Mouse (Mus musculus): ENCODE data around the gene Lce6a. TPM values are rescaled to one million over a fixed set of nuclear protein-coding genes. Genes with fewer than 3 reads are reported as not detected.

The Lce6a gene
- total RNA-seq, 2 experiments from 2014 or later: not detected

DNA sequence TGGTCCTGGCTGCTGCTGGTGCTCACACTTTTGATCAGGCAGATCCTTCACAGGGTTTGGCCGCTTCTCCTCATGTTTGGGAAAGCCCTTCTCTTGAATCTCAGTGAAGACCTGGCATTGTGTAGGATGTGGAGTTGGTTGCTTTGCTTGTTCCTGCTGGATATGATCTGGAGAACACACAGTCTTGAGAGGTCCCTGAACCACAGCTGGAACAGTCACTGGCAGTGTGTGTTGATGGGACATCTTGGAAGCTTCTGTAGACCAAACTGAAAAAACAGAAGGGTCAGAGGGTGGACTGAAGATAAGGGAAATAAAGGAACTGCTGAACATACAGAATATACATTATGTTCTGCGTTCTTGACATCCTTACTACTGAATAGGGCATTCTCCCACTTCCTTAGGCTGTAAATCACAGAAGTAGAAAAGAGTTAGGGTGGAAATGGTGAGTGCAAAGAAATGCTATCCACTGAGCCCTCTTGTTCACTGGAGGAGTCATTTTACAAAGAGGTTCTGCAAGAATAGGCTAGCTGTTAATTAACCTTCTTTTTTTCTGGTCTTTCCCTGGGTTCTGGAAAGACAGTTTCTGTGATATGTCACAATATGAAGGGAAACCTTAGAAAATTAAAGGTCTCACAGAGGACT is 48.8 kb downstream of the Lce6a start:
- ATAC-seq (replicated peaks; ENCODE audit: poor library complexity): no peak

Other genes starting within 250 kb of the Lce6a start
- not detected in 2 replicates for gene Sprr2h, start 236.0 kb downstream of the Lce6a start, total RNA-seq (2015)
- gene Sprr2h, start 236.0 kb downstream of the Lce6a start, total RNA-seq (2017): not detected in 2 replicates
- not detected in 2 replicates for gene Sprr2i, start 213.7 kb downstream of the Lce6a start, total RNA-seq (2015)
- not detected in 2 replicates for gene Sprr2i, start 213.7 kb downstream of the Lce6a start, total RNA-seq (2017)
- gene Sprr2j-ps, start 203.6 kb downstream of the Lce6a start, total RNA-seq (2015): not detected in 2 replicates
- gene Sprr2j-ps, start 203.6 kb downstream of the Lce6a start, total RNA-seq (2017): not detected in 2 replicates
- 9.5 and 12.2 TPM in 2 replicates for gene Gm9774, start 192.2 kb downstream of the Lce6a start, total RNA-seq (2015)
- gene Gm9774, start 192.2 kb downstream of the Lce6a start, total RNA-seq (2017): 1.7 and 1.9 TPM in 2 replicates
- not detected in 2 replicates for gene Sprr2k, start 189.1 kb downstream of the Lce6a start, total RNA-seq (2015)
- not detected in 2 replicates for gene Sprr2k, start 189.1 kb downstream of the Lce6a start, total RNA-seq (2017)
- gene Sprr1b, start 182.9 kb downstream of the Lce6a start, total RNA-seq (2015): not detected in 2 replicates
- not detected in 2 replicates for gene Sprr1b, start 182.9 kb downstream of the Lce6a start, total RNA-seq (2017)
- not detected in 2 replicates for gene Sprr3, start 162.9 kb downstream of the Lce6a start, total RNA-seq (2015)
- not detected in 2 replicates for gene Sprr3, start 162.9 kb downstream of the Lce6a start, total RNA-seq (2017)
- gene Sprr1a, start 135.8 kb downstream of the Lce6a start, total RNA-seq (2015): not detected in 2 replicates
- gene Sprr1a, start 135.8 kb downstream of the Lce6a start, total RNA-seq (2017): not detected in 2 replicates
- gene Sprr4, start 121.2 kb downstream of the Lce6a start, total RNA-seq (2015): not detected in 2 replicates
- gene Sprr4, start 121.2 kb downstream of the Lce6a start, total RNA-seq (2017): not detected in 2 replicates
- not detected in 2 replicates for gene 2310046K23Rik, start 87.1 kb downstream of the Lce6a start, total RNA-seq (2015)
- gene 2310046K23Rik, start 87.1 kb downstream of the Lce6a start, total RNA-seq (2017): not detected in 2 replicates
- gene Ivl, start 47.9 kb downstream of the Lce6a start, total RNA-seq (2015): 0.22 TPM in 1 of 2 replicates, not detected in the other
- 0.27 TPM in 1 of 2 replicates, not detected in the other for gene Ivl, start 47.9 kb downstream of the Lce6a start, total RNA-seq (2017)
- not detected in 2 replicates for gene Smcp, start 32.7 kb downstream of the Lce6a start, total RNA-seq (2015)
- not detected in 2 replicates for gene Smcp, start 32.7 kb downstream of the Lce6a start, total RNA-seq (2017)
- gene 2210017I01Rik, start 14.2 kb downstream of the Lce6a start, total RNA-seq (2015): not detected in 2 replicates
- gene 2210017I01Rik, start 14.2 kb downstream of the Lce6a start, total RNA-seq (2017): not detected in 2 replicates
- gene Lce1a1, start 26.6 kb upstream of the Lce6a start, total RNA-seq (2015): not detected in 2 replicates
- not detected in 2 replicates for gene Lce1a1, start 26.6 kb upstream of the Lce6a start, total RNA-seq (2017)
- gene Lce1b, start 35.3 kb upstream of the Lce6a start, total RNA-seq (2015): not detected in 2 replicates
- gene Lce1b, start 35.3 kb upstream of the Lce6a start, total RNA-seq (2017): not detected in 2 replicates
- gene Lce1a2, start 48.7 kb upstream of the Lce6a start, total RNA-seq (2015): not detected in 2 replicates
- gene Lce1a2, start 48.7 kb upstream of the Lce6a start, total RNA-seq (2017): not detected in 2 replicates
- gene Lce1c, start 57.6 kb upstream of the Lce6a start, total RNA-seq (2015): not detected in 2 replicates
- gene Lce1c, start 57.6 kb upstream of the Lce6a start, total RNA-seq (2017): not detected in 2 replicates
- not detected in 2 replicates for gene Lce1d, start 65.5 kb upstream of the Lce6a start, total RNA-seq (2015)
- gene Lce1d, start 65.5 kb upstream of the Lce6a start, total RNA-seq (2017): not detected in 2 replicates
- not detected in 2 replicates for gene Lce1e, start 87.4 kb upstream of the Lce6a start, total RNA-seq (2015)
- not detected in 2 replicates for gene Lce1e, start 87.4 kb upstream of the Lce6a start, total RNA-seq (2017)
- gene Lce1f, start 98.7 kb upstream of the Lce6a start, total RNA-seq (2015): not detected in 2 replicates
- gene Lce1f, start 98.7 kb upstream of the Lce6a start, total RNA-seq (2017): not detected in 2 replicates
- not detected in 2 replicates for gene Gm38119, start 117.4 kb upstream of the Lce6a start, total RNA-seq (2015)
- gene Gm38119, start 117.4 kb upstream of the Lce6a start, total RNA-seq (2017): not detected in 2 replicates
- gene Lce1g, start 130.7 kb upstream of the Lce6a start, total RNA-seq (2015): not detected in 2 replicates
- gene Lce1g, start 130.7 kb upstream of the Lce6a start, total RNA-seq (2017): not detected in 2 replicates
- not detected in 2 replicates for gene Lce1h, start 143.4 kb upstream of the Lce6a start, total RNA-seq (2015)
- not detected in 2 replicates for gene Lce1h, start 143.4 kb upstream of the Lce6a start, total RNA-seq (2017)
- gene Lce1i, start 157.2 kb upstream of the Lce6a start, total RNA-seq (2015): not detected in 2 replicates
- not detected in 2 replicates for gene Lce1i, start 157.2 kb upstream of the Lce6a start, total RNA-seq (2017)
- gene Lce1j, start 168.9 kb upstream of the Lce6a start, total RNA-seq (2015): not detected in 2 replicates
- gene Lce1j, start 168.9 kb upstream of the Lce6a start, total RNA-seq (2017): not detected in 2 replicates
- gene Lce1k, start 186.2 kb upstream of the Lce6a start, total RNA-seq (2015): not detected in 2 replicates
- gene Lce1k, start 186.2 kb upstream of the Lce6a start, total RNA-seq (2017): not detected in 2 replicates
- gene Kprp, start 205.6 kb upstream of the Lce6a start, total RNA-seq (2015): not detected in 2 replicates
- not detected in 2 replicates for gene Kprp, start 205.6 kb upstream of the Lce6a start, total RNA-seq (2017)
- not detected in 2 replicates for gene Lce1l, start 229.6 kb upstream of the Lce6a start, total RNA-seq (2015)
- not detected in 2 replicates for gene Lce1l, start 229.6 kb upstream of the Lce6a start, total RNA-seq (2017)
- not detected in 2 replicates for gene 2310050C09Rik, start 248.6 kb upstream of the Lce6a start, total RNA-seq (2015)
- gene 2310050C09Rik, start 248.6 kb upstream of the Lce6a start, total RNA-seq (2017): not detected in 2 replicates

Data from megakaryocyte progenitor cell, adult 5-6 weeks (primary cell).